Mouse (Mus musculus): Measurements from ENCODE around the gene Arid5a.

The Arid5a gene

DNA sequence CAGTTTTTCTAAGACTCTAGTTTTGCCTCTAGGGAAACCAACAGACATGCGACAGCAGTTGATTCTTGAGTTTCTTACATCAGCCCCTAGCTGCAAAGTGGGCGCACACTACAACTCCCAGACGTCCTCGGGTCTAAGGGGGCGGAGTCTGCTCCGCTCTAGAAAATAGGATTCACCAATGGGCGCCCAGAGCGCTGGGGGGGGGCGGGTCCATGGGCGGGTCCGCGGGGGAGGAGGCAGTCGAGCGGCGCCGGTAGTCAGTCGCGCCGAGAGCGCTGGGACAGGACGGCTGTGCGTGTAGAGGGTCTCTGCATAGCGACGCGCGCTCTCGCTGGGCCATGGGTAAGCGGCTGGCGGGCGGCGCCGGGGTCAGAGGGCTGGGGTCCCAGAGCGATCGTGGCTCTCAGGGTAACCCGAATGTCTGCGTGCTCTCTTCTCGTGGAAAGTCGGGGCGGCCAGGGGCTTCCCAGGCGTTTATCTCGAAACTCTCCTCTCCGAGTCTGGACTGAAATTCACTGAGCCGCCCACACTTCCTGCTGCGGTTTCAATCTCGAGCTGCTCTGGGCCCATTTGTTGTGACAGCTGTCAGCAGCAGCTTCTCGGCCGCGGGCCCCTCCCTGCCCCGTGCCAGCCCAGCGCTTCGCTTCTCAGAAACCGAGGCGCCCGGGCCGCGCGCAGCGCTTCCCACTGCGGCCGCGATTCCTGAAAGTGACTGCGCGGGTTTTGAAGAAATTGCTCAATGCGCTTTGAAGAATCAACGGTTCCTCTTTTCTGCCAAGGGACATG is at the start of gene Arid5a:
TSS of gene Arid5a (plus strand) at position 239 of the 786 bp plus-strand sequence.
- in situ Hi-C loops (cut with MboI, MseI) = no loop called here

GRCm38 (mm10) chr1:36258631-36259030 is 48.9 kb upstream of the Arid5a start:
- in situ Hi-C loops (cut with MboI, MseI) = no loop called here

DNA sequence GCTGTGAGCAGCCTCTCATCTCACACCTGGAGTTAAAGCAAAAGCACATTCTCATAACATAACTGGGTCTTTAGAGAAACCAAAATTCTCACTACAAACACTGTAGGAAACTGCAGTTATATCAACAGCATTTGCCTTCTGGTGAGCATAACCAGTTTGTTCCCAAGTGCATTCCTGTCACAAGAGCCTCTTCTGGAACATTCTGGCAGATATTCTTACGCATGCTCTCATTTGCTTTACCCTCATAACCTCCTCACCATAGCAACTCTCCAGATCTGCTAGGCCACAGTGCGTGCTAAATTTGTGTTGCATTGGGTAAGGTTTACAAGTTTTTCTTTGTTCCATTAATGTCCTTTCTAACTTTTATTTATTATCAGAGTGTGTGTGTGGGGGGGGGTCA is 48.3 kb upstream of the Arid5a start:
- in situ Hi-C loops (cut with MboI, MseI) = no loop called here

DNA sequence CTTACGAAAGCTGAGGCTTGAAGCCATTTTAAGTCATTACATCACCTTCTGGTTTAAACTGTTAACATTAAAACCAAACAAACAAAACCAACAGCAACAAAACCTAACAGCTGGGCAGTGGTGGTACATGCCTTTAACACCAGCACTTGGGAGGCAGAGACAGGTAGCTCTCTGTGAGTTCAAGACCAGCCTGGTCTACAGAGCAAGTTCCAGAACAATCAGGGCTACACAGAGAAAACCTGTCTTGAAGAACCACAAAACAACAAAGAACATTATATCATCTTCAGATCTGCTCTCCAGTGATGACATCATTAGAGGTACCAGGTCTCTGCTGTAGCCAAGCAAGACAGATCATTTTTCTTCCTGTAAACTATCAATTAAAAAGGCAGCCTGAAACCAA is 47.1 kb upstream of the Arid5a start:
- in situ Hi-C loops (cut with MboI, MseI) = loop anchor here (10.0 kb wide), 1 partner anchor 406 kb away; no protein-coding TSS in a partner anchor

DNA sequence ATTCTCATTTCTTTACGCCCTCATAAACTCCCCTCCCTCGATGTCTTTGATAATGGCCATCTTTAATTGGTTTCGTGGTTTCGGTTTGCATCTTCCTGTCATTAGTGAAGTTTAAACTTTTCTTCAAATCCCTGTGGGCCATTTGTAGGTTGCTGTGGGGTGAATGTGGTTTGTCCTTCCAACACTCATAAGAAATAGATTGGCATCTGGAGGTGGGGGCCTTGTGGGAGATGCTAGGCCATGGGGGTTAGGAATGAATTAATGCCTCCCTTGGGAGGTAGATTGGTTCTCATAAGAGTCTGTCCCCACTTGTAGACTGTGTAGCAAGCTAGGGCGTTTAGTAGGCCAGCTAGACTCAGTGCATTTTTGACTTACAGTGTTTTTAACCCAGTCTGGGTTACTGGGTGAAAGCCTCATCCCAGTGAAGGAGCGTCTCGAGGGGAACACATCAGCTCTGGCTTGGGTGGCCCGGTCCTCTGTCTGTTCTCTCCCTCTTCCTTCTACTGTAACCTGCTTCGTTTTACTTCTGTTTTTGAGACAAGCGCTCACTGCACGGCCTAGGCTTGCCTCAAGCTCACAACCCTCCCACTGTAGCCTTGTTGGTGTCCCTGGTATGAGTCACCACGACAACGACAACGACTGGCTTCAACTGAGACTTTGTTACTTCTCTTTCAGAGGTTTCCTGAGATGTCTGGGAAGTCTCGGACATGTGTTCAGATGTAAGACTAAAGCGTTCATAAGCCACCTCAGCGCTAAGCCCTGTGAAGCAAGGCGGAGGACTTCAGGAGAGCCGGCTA is 45.6 kb upstream of the Arid5a start:
- in situ Hi-C loops (cut with MboI, MseI) = loop anchor here (10.0 kb wide), 1 partner anchor 407 kb away; no protein-coding TSS in a partner anchor

GRCm38 (mm10) chr1:36263833-36264488 is 43.6 kb upstream of the Arid5a start:
- in situ Hi-C loops (cut with MboI, MseI) = loop anchor here (10.0 kb wide), 1 partner anchor 409 kb away; no protein-coding TSS in a partner anchor

- in situ Hi-C loops (cut with MboI, MseI) = loop anchor here (10.0 kb wide), 1 partner anchor 411 kb away; no protein-coding TSS in a partner anchor
Observed at GRCm38 (mm10) chr1:36266293-36266692, 41.2 kb upstream of the Arid5a start.

- in situ Hi-C loops (cut with MboI, MseI) = loop anchor here (10.0 kb wide), 1 partner anchor 413 kb away; no protein-coding TSS in a partner anchor
Observed at GRCm38 (mm10) chr1:36267595-36267994, 39.9 kb upstream of the Arid5a start.

- in situ Hi-C loops (cut with MboI, MseI) = loop anchor here (10.0 kb wide), 1 partner anchor 414 kb away; no protein-coding TSS in a partner anchor
Observed at GRCm38 (mm10) chr1:36269121-36269795, 38.3 kb upstream of the Arid5a start.

- in situ Hi-C loops (cut with MboI, MseI) = loop anchor here (10.0 kb wide), 1 partner anchor 206 kb away; the partner anchor contains the start of gene Hs6st1
Observed at GRCm38 (mm10) chr1:36270666-36271065, 36.9 kb upstream of the Arid5a start.

DNA sequence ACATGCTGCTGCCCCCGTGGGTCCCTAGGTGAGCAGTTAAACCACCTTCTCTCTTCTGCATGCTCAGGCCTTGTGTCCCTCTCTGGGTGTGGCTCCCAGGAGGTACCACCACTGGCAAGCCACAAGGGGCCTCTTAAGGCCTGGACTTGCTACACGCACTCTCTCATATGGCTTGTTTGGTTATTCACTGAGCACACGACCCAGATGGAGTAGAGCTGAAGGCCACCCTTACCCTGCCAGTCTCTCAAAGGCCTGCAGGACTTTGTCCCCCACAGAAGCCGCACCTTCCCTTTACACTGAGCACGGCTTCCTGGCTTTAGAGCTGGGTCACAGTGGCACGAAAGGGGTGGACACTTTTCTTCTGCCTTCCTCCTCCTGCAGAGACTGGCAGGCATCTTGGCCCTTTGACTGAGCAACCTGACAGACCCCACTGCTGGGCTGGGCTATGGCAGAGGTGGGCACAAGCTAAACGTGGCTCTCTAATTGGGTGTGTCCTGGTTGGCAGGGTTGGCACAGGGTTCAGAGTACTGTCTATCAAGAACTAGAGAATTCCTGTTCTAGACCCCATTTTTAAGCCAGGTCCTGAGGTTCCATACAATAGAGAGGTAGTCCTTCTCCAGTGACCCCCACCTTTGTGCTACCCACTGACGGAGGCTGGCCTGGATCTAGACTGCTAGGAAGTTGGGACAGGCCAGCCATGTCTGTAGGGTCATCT is 35.9 kb upstream of the Arid5a start:
- in situ Hi-C loops (cut with MboI, MseI) = loop anchor here (10.0 kb wide), 1 partner anchor 207 kb away; the partner anchor contains the start of gene Hs6st1

- in situ Hi-C loops (cut with MboI, MseI) = loop anchor here (10.0 kb wide), 1 partner anchor 208 kb away; the partner anchor contains the start of gene Hs6st1
Observed at GRCm38 (mm10) chr1:36272546-36272945, 35.0 kb upstream of the Arid5a start.

DNA sequence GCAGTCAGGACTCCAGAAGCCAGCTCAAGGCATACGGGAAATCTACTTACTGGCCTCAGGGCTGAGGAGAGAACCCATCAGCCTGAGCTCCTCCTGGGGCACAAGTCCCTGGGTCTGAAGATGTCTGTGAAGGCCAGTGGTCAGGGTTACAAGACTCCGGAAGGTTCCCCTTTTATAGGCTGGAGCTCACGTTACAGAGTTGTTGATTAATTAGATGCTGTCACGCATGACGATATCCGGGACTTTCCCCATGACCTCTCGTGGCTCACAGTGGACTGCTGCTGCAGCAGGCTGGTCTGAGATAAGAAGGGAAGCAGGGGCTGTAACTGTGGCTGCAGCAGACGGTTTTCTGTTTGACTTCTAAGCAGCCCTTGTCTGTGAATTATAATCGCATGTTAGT is 34.2 kb upstream of the Arid5a start:
- in situ Hi-C loops (cut with MboI, MseI) = loop anchor here (10.0 kb wide), 1 partner anchor 208 kb away; the partner anchor contains the start of gene Hs6st1

DNA sequence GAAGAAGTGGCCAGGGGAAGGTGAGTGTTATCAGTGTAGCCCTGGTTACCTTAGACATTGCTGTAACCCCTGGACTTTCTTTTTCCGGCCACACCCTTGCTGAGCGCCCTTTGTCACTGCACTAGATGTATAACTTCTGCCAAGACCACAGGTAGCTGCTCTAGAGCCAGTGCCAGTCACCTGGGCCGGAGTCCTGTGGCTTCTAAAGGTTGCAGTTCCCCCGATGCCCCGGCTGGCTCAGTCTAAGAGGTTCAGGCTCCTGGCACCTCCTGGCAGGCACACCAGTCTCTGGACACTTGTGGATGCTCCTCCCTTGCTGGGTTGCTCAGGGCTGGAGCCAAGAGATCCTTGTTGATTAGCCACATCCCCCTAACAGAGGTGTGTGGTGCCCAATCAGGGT is 33.1 kb upstream of the Arid5a start, which contains the start of gene Neurl3:
TSS of gene Neurl3 (minus strand) at position 225 of the 400 bp plus-strand sequence.
- in situ Hi-C loops (cut with MboI, MseI) = loop anchor here (10.0 kb wide), 1 partner anchor 210 kb away; the partner anchor contains the start of gene Hs6st1

DNA sequence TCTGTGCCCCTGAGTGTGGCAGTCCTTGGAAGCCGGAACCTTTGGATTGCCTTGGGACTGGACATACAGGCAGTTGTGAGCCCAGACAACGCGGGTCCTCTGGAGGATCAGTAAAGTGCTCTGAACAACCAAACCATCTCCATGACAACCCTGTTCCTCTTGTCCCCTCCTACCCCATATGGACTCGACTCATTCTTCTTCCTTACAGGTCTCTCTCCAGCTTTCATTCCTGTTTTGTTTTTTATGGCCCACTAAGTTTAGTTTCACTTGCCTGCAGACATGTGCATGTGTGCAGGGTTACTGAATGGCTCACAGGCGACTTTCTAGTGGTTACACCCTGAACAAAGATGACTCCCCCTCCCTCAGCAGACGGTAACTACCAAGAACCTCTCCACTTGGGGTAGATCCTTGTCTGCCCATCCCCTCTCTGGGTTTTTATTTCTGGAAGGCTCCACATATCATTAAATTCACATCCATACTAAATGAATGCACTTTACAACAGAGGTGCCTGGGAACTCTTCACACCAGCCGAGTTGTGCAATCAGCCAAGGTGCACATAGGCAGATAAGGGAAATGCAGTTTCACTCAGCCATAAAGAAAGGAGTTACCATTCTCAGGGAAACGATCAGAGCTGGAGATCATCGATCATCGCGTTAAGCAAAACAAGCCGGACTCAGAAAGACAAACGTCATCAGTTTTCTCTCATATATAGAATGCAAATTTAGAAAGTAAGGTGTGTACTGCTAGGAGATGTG is 31.7 kb upstream of the Arid5a start:
- in situ Hi-C loops (cut with MboI, MseI) = loop anchor here (5.0 to 10.0 kb wide), 2 partner anchors 44 to 211 kb away; partner anchors contain the start of gene Hs6st1

- in situ Hi-C loops (cut with MboI, MseI) = loop anchor here (5.0 to 10.0 kb wide), 2 partner anchors 45 to 213 kb away; partner anchors contain the start of gene Hs6st1
Observed at GRCm38 (mm10) chr1:36277267-36278060, 30.1 kb upstream of the Arid5a start.

- in situ Hi-C loops (cut with MboI, MseI) = loop anchor here (5.0 to 10.0 kb wide), 2 partner anchors 47 to 214 kb away; partner anchors contain the start of gene Hs6st1
Observed at GRCm38 (mm10) chr1:36279202-36279601, 28.3 kb upstream of the Arid5a start.

- in situ Hi-C loops (cut with MboI, MseI) = no loop called here
Observed at GRCm38 (mm10) chr1:36280938-36281337, 26.6 kb upstream of the Arid5a start.

Measured in T-helper 2 cell (primary cell).